Mouse (Mus musculus) gonadal fat pad, adult 2 months (tissue): ENCODE results near the gene Map3k3. TPM values are rescaled to one million over a fixed set of nuclear protein-coding genes. Genes with fewer than 3 reads are reported as not detected.
"Not testable (repeated sequence)": the region's sequence is repeated elsewhere in the genome, so short reads cannot be mapped to it uniquely, and the experiment has no call there.

ENCODE experiments used
- DNase-seq: peaks from one replicate; pipeline ENCODE4 v3.0.0-alpha.2; 2012; ENCODE audit warnings: low read depth
- polyA plus RNA-seq: library from polyadenylated mRNA; depleted of rRNA; stranded (reverse); fragments of >200 nt; gene quantifications from 2 replicates; pipeline ENCODE4 v1.2.3, GENCODE M21; 2012; rRNA removed

Gene Map3k3
- polyA plus RNA-seq, 1 experiment, result 48.1 TPM

DNA sequence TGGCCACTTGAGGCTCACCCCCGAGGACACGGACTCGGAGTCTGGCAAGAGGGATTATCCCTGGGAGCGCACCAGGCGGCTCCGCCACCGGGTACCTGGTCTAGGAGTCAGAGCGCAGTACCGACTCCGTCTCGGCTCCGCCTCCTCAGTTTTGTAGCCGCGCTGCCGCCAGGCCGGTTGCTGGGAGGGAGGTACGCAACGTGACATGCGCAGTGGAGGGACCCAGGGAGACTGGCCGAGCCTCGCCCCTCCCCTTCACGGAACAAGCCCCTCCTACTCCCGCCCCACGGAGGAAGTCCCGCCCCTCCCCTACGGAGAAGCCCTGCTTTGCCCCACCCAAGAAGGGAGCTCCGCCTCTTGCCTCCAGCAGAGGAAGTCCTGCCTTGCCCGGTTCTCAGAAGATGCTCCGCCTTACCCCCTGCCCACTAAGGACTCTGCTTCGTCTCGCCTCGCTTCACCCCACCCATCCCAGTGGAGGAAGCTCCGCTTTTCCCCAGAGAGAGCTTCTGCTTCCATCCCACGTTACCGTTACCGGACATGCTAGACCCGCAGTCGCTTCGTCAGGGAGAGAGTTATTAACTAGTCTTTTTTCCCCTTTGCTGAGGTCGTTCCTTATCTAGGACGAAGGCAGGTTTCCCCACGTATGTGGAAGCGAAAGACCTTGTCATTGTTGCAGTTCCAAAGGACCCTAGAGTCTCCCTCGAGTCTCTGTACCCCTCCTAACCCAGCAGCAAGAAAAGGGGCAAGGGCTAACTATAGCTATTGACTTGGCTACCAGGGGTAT, 109.2 kb downstream of the Map3k3 start:
- DNase-seq, result no peak

DNA sequence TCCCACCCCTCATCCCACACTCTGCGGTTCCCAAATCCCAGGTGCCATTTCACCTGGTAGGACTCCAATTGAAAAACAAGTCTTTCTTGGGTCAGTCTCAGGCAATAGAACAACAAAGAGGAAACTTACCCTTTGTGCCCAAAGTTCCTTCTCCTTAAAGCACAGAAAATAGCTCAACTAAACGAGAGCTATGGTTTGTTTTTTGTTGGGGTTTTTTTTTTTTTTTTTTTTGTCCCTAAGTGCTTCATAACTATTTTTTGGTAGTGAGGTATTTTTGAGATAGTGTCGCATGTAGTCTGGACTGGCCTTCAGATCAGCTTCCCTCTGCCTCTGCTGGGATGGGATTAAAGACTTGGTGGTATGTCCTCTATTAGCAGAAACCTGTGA, 109.7 kb downstream of the Map3k3 start:
- DNase-seq, result no peak

DNA sequence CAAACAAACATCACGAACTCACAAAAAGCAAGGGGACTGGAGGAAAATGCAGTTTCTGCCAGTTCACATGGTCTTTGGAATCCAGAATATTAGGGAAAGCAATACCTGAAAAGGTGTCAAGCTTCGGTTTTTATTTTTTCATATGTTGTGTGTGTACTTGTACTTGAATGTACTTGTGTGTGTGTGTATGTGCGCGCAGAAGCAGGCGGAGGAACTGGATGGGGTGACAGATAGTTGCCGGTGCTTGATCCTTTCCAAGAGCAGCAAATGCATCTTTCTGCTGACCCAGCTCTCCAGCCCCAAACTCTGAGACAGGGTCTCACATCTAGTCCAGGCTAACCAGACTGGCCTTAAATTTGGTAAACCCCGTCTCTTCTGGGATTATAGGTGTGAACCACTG, 110.5 kb downstream of the Map3k3 start:
- DNase-seq, result no peak

DNA sequence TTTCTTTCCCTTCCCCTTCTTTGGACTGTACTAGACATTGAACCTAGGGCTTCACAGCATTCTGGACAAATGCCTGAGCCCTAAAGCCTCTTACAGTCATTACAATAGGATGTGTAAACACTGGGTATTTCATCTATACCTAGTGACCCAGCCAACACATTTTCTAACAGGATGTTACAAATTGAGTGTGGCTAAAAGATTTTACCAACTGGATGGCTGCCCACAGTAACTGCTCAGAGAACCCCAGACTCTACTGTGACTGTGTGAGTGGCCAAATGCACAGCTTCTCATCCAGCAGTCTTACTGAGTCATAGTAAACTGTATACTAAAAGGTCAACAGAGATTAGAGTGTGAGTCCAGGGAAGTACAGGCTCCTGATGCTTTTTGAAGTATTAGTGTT, 110.9 kb downstream of the Map3k3 start:
- DNase-seq, result no peak

DNA sequence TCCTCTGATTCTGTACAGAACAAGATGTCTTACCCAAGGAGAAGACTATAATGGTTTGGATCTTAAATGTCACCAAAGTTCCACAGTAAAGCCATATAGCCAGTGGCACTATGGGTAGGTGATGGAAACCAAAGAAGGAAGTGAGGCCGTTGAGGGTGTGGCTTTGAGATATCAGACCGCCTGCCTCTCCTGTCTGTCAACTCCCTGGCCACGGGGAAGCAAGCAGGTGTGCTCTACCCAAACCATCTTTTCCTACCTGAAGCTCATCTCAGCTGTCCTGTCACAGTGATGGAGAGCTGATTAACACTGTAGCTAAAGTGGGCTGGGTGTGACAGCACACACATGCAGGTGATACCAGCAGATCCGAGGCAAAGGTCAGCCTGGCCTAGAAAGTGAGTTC, 113.9 kb downstream of the Map3k3 start:
- no peak for DNase-seq

DNA sequence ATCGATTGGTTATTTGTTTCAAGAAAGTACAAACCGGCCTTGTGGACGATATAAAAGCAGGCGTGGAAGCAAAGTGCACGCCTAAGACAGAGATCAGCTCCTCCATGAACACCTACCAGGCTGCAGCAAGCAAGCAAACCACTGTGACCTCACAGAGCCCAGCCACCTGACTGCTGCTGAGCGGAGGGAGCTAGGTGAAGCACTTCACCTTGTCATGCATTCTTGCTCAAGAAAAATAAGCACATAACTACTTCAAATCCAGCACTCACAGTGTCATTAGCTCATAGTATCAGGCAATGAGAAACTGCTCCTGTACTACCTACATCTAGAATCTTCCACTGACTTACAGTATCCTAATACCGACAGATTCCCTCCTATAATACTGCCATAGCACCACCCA, 115.6 kb downstream of the Map3k3 start:
- DNase-seq, result not testable (repeated sequence)

DNA sequence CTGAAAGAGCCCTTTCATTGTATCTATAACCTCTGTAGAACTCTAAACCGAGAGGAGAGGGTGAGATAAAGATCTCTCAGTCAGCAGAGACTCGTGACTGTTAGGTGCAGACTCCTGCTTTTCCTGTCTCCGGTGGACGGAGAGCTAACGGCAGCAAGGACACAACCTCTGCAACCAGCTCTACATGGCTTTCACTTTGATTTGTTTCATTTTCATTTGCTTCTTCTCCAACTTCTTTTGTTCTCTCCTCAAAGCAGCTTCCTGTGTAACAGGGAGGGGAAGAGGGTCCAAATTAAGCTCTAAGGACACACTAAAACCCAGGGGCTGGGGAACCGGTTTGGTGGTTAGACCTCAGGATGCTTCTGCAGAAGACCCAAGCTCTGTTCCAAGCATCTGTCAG, 116.3 kb downstream of the Map3k3 start:
- DNase-seq, result no peak

DNA sequence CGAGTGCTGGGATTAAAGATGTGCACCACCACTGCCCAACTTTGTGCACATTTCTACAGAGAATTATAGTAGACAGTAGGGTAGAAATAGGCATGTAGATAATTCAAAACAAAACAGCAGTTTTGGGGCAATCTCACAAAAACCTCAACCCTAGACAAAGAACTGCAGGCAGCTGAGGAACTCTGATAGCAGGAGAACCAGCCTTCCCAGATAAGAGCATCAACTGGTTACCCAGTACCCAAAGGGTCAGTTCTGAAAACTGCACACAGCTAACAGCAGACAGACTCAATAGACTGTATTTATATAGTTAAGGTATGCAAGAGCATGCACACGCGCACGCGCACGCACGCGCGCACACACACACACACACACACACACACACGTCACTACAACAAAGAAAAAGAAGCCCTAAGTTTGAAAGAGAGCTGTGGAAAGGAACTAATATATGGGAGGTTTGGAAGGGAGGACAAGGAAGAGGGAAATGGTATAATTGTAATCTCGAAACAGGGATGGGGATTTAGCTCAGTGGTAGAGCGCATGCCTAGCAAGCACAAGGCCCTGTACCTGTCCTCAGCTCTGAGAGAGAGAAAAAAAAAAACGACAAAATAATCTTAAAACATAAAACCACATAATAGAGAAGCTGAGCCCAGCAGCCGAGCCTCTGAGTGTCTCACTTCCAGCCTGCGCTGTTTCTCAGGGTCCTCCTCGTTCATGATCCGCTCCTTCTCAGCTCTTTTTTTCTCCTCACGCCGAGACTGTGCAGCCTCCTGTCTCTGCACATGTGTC, 117.1 kb downstream of the Map3k3 start:
- DNase-seq, result no peak

DNA sequence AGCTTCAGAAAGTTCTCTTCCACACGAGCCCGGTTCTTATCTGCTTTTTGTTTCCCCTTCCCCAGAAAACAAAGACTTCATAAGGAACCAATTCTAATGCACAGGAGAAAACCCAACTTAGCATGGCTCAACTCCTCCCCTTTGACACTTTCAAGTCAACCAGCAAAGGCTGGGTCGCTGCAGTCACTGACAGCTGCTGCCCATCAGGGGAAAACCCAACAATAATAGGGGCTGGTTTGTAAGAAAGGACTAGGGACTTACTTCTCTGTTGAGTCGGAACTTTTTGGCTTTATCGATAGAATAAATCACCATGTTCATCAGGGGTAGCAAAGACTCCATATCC, 117.7 kb downstream of the Map3k3 start, which contains the start of gene Strada:
Gene Strada, minus strand, starts transcription at position 46 of the 343 bp plus-strand sequence.
- DNase-seq, result no peak

Other genes starting within 250 kb of the Map3k3 start
- gene Cyb561, start 131.3 kb upstream of the Map3k3 start, polyA plus RNA-seq, result 579 and 676 TPM in 2 replicates
- gene Ace, start 116.7 kb upstream of the Map3k3 start, polyA plus RNA-seq, result 267 and 456 TPM in 2 replicates
- 0.19 and 0.23 TPM in 2 replicates for gene Ace3, start 89.9 kb upstream of the Map3k3 start, polyA plus RNA-seq
- gene Kcnh6, start 76.5 kb upstream of the Map3k3 start, polyA plus RNA-seq, result 0.05 and 0.11 TPM in 2 replicates
- 39.8 and 48.9 TPM in 2 replicates for gene Dcaf7, start 47.7 kb upstream of the Map3k3 start, polyA plus RNA-seq
- 11.1 and 11.5 TPM in 2 replicates for gene Taco1, start 18.6 kb upstream of the Map3k3 start, polyA plus RNA-seq
- 2.0 TPM in 1 of 2 replicates, not detected in the other for gene Gm10840, start 76.2 kb downstream of the Map3k3 start, polyA plus RNA-seq
- 32.5 and 36.3 TPM in 2 replicates for gene Limd2, start 76.2 kb downstream of the Map3k3 start, polyA plus RNA-seq
- gene Strada, start 117.6 kb downstream of the Map3k3 start, polyA plus RNA-seq, result 35.8 and 38.6 TPM in 2 replicates
- 17.7 and 19.2 TPM in 2 replicates for gene Ccdc47, start 131.7 kb downstream of the Map3k3 start, polyA plus RNA-seq
- gene Ddx42, start 132.3 kb downstream of the Map3k3 start, polyA plus RNA-seq, result 14.3 and 16.8 TPM in 2 replicates
- gene Ftsj3, start 171.5 kb downstream of the Map3k3 start, polyA plus RNA-seq, result 24.3 and 30.3 TPM in 2 replicates
- 64.0 and 70.2 TPM in 2 replicates for gene Psmc5, start 171.5 kb downstream of the Map3k3 start, polyA plus RNA-seq
- 115 and 116 TPM in 2 replicates for gene Smarcd2, start 188.4 kb downstream of the Map3k3 start, polyA plus RNA-seq
- gene Tcam1, start 192.1 kb downstream of the Map3k3 start, polyA plus RNA-seq, result 0.45 and 0.61 TPM in 2 replicates
- gene Gh, start 217.3 kb downstream of the Map3k3 start, polyA plus RNA-seq, result not detected in 2 replicates
- gene Cd79b, start 230.1 kb downstream of the Map3k3 start, polyA plus RNA-seq, result 3.2 and 3.8 TPM in 2 replicates